In genomic region chr3:55095968-55096654, GRCm38 (mm10) we compare ENCODE assay signal across 8 mouse cellular contexts. TPM values are rescaled to one million over a fixed set of nuclear protein-coding genes. Genes with fewer than 3 reads are reported as not detected.
DNase-seq lines count a peak whose midpoint lies in the region; ATAC-seq lines count a peak whose summit lies in the region.

No protein-coding gene starts in this region.

- H3K4me1 ChIP-seq in neural tube, embryonic 14.5 days (ENCODE audit: control insufficient read depth, insufficient read depth, low read length) = peaks cover 5% of the 10 kb centered on the region; the same call in 1 of the 2 replicates

- peak; percentile 76; the same call in 1 of the 2 replicates for ATAC-seq in neural tube, embryonic 14.5 days (ENCODE audit: low read depth)

- no peaks in the 10 kb centered on the region for H3K27me3 ChIP-seq in neural tube, embryonic 14.5 days (ENCODE audit: control insufficient read depth, insufficient read depth, low read length)

- DNase-seq in kidney, postnatal 10 days = peak; percentile 19
- DNase-seq in kidney, postnatal 14 days = no peak
- DNase-seq in adrenal gland, postnatal 36 days = peak; percentile 65
- DNase-seq in gastrocnemius, postnatal 14 days = peak; percentile 50
- peak; percentile 84 for DNase-seq in layer of hippocampus, adult 9-11 months
- DNase-seq in spleen, postnatal 4 days (ENCODE audit: low spot score in 2 of 2) = no peak
- DNase-seq in kidney, adult 18-20 months = no peak

- intact Hi-C loops in gastrocnemius, postnatal 14 days (cut with DNase I; ENCODE audit: low total_unique reads) = no loop called here

- no peaks in the 10 kb centered on the region for H3K9me3 ChIP-seq in neural tube, embryonic 14.5 days (ENCODE audit: control insufficient read depth, low read length)

- no peak overlapping the region for H3K27ac ChIP-seq in neural tube, embryonic 14.5 days (ENCODE audit: low read depth, low read length)

- H3K4me3 ChIP-seq in neural tube, embryonic 14.5 days (ENCODE audit: low read depth, low read length) = no peak overlapping the region

- 35% methylated on average over 8 of the region's 8 CpGs for WGBS in neural tube, embryonic 14.5 days

- no peaks in the 10 kb centered on the region for H3K36me3 ChIP-seq in neural tube, embryonic 14.5 days (ENCODE audit: control insufficient read depth, insufficient read depth, low read length)

- no peak overlapping the region for H3K4me2 ChIP-seq in neural tube, embryonic 14.5 days (ENCODE audit: low read depth, low read length)

- no peak overlapping the region for H3K9ac ChIP-seq in neural tube, embryonic 14.5 days (replicated peaks; ENCODE audit: low read depth, low read length)

RNA-seq across cellular contexts. Expression of gene Spg20, which starts 15.8 kb away (rescaled TPM):
- 10 to 100 TPM; 40.6 to 59.0 TPM for total RNA-seq in adrenal gland, postnatal 36 days (2021)
- 10 to 100 TPM; 28.4 to 30.5 TPM for total RNA-seq in gastrocnemius, postnatal 14 days (2021)
- 15.8 and 19.6 TPM in 2 replicates for polyA plus RNA-seq in neural tube, embryonic 14.5 days (2014; fragmentation: Nextera tagmentation; extraction: Ambion mirVana)

RNA-seq across cellular contexts. Expression of gene Ccna1, which starts 40.8 kb away (rescaled TPM):
- not detected for total RNA-seq in adrenal gland, postnatal 36 days (2021)
- total RNA-seq in gastrocnemius, postnatal 14 days (2021) = not detected
- polyA plus RNA-seq in neural tube, embryonic 14.5 days (2014; fragmentation: Nextera tagmentation; extraction: Ambion mirVana) = 0.70 and 1.1 TPM in 2 replicates

RNA-seq across cellular contexts. Expression of gene Ccdc169, which starts 41.0 kb away (rescaled TPM):
- total RNA-seq in adrenal gland, postnatal 36 days (2021) = under 1 TPM in 1 of 2 experiments, not detected in 1; 0.33 TPM
- not detected for total RNA-seq in gastrocnemius, postnatal 14 days (2021)
- 0.11 and 0.18 TPM in 2 replicates for polyA plus RNA-seq in neural tube, embryonic 14.5 days (2014; fragmentation: Nextera tagmentation; extraction: Ambion mirVana)

Comparison
In these comparisons a context has a peak if more than half of its experiments do, and no peak if none do; other contexts are left out.
1. DNase-seq: peak in kidney, postnatal 10 days (single experiment), adrenal gland, postnatal 36 days (2 of 2), gastrocnemius, postnatal 14 days (single experiment) and layer of hippocampus, adult 9-11 months (single experiment); none in kidney, postnatal 14 days (single experiment), spleen, postnatal 4 days (0 of 2) and kidney, adult 18-20 months (single experiment).